Mouse (Mus musculus) cortical plate, adult 2 months (tissue): ENCODE results near the gene Ifi209.
"Not testable (repeated sequence)": the region's sequence is repeated elsewhere in the genome, so short reads cannot be mapped to it uniquely, and the experiment has no call there.

Experiments used
- CTCF ChIP-seq: fragments of 200-500 bp; IDR thresholded peaks from 2 replicates; pipeline ENCODE4 v1.5.1; 2011; ENCODE audit warnings: mild to moderate bottlenecking, control low read depth, low read length; ENCODE audit not compliant: insufficient read depth; ENCODE audit errors: extremely low read depth
- POLR2A ChIP-seq: fragments of 200-500 bp; IDR thresholded peaks from 2 replicates; pipeline ENCODE4 v1.6.1; 2011; ENCODE audit warnings: mild to moderate bottlenecking, low read length, control low read depth; ENCODE audit not compliant: insufficient read depth; ENCODE audit errors: extremely low read depth

DNA sequence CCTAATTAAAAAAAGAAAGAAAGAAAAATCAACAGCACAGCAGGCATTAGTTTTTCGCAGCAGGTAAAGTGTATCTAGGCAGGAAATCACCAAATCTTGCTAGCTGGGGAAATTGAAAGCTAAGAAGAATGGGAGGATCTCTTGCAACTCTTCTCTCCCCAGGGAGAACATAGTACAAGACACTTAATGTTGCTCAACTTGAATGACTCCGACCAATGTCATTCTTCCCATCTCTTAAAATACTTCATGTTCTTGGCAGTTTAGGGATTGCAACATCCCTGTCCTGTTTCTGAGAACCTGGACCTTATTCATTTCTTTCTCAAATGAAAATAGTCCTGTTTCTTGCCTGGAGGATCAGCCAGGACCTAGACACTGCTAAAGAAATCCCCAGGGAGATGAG, 8.5 kb upstream of the Ifi209 start:
- TF ChIP-seq CTCF, POLR2A: not testable (repeated sequence)
